22 mouse cellular contexts compared by ENCODE assay signal in genomic region chr4:133155006-133155405, GRCm38 (mm10). TPM values are rescaled to one million over a fixed set of nuclear protein-coding genes. Genes with fewer than 3 reads are reported as not detected.
DNase-seq lines count a peak whose midpoint lies in the region; ATAC-seq and TF ChIP-seq lines count a peak whose summit lies in the region.
"Had no signal": no experiment of that assay in that cellular context is flagged by ENCODE, and none has a peak within 500 bp of the region (broad histone marks: within the 10 kb centered on the region; RNA-seq: fewer than 3 reads in every experiment).

No protein-coding gene starts in this region.

- 90% methylated on average over 5 of the region's 5 CpGs for WGBS in hindbrain, embryonic 16.5 days

- no peaks in the 10 kb centered on the region for H3K27me3 ChIP-seq in hindbrain, embryonic 16.5 days (replicated peaks; ENCODE audit: control insufficient read depth, insufficient read depth, low read length)
- H3K27me3 ChIP-seq: embryonic facial prominence, embryonic 12.5 days; forebrain, embryonic 13.5 days; forebrain, embryonic 15.5 days; Patski had no signal

- no peaks in the 10 kb centered on the region for H3K4me1 ChIP-seq in hindbrain, embryonic 16.5 days (ENCODE audit: control insufficient read depth, insufficient read depth, low read depth, low read length)
- H3K4me1 ChIP-seq: embryonic facial prominence, embryonic 12.5 days had no signal

- peak; percentile 73 to 81 for DNase-seq in adrenal gland, adult (ENCODE audit: inconsistent age in 2 of 2, low spot score in 1 of 2)
- no peak for DNase-seq in adrenal gland, adult 8-10 months
- peak; percentile 38 for DNase-seq in adrenal gland, postnatal 14 days
- DNase-seq in adrenal gland, postnatal 25 days, result no peak
- DNase-seq in gastrocnemius, adult 2 months, result no peak
- DNase-seq in gastrocnemius, postnatal 25 days, result no peak
- DNase-seq in 416B (ENCODE audit: low read depth), result peak; percentile 22
- DNase-seq: cerebellum, adult 11-12 months; cerebellum, adult 2 months; cerebellum, adult 9-10 months; cerebellum, postnatal 10 days; cerebellum, postnatal 25 days; forebrain, postnatal 0 days had no signal

- peak overlapping the region; percentile 41 for H3K27ac ChIP-seq in gastrocnemius, adult 2 months
- no peak overlapping the region for H3K27ac ChIP-seq in hindbrain, embryonic 16.5 days (ENCODE audit: low read depth, low read length)
- H3K27ac ChIP-seq: embryonic facial prominence, embryonic 10.5 days; embryonic facial prominence, embryonic 12.5 days; forebrain, embryonic 13.5 days; forebrain, embryonic 15.5 days had no signal

- no peak overlapping the region for H3K4me2 ChIP-seq in hindbrain, embryonic 16.5 days (ENCODE audit: low read length)
- H3K4me2 ChIP-seq: embryonic facial prominence, embryonic 12.5 days; forebrain, embryonic 13.5 days; forebrain, embryonic 15.5 days had no signal

- TF ChIP-seq CTCF in gastrocnemius, adult 2 months (IDR thresholded peaks at IDR 0.05), result no peak

- intact Hi-C loops in gastrocnemius, adult 2 months (cut with DNase I), result no loop called here

- H3K9me3 ChIP-seq in hindbrain, embryonic 16.5 days (ENCODE audit: control insufficient read depth, low read length), result no peaks in the 10 kb centered on the region
- H3K9me3 ChIP-seq: embryonic facial prominence, embryonic 10.5 days; embryonic facial prominence, embryonic 12.5 days; forebrain, embryonic 13.5 days; forebrain, embryonic 15.5 days had no signal

- no peaks in the 10 kb centered on the region for H3K36me3 ChIP-seq in hindbrain, embryonic 16.5 days (ENCODE audit: control insufficient read depth, insufficient read depth, low read length)
- H3K36me3 ChIP-seq: embryonic facial prominence, embryonic 12.5 days; forebrain, embryonic 15.5 days had no signal

- ATAC-seq in hindbrain, embryonic 16.5 days, result no peak
- ATAC-seq: activated CD4-positive, CD25-positive, alpha-beta regulatory T cell, adult 4 months; forebrain, embryonic 13.5 days; forebrain, embryonic 15.5 days; forebrain, postnatal 0 days; Patski had no signal

- no peak overlapping the region for H3K4me3 ChIP-seq in gastrocnemius, adult 2 months
- H3K4me3 ChIP-seq in hindbrain, embryonic 16.5 days (ENCODE audit: low read length), result no peak overlapping the region
- H3K4me3 ChIP-seq: embryonic facial prominence, embryonic 10.5 days; embryonic facial prominence, embryonic 12.5 days; forebrain, embryonic 13.5 days; forebrain, embryonic 15.5 days had no signal

- H3K9ac ChIP-seq in hindbrain, embryonic 16.5 days (ENCODE audit: low read depth, low read length), result no peak overlapping the region
- H3K9ac ChIP-seq: embryonic facial prominence, embryonic 12.5 days; forebrain, embryonic 13.5 days; forebrain, embryonic 15.5 days; forebrain, postnatal 0 days had no signal

RNA-seq across cellular contexts. Expression of gene Wasf2, which starts 24.7 kb away (rescaled TPM):
- 100 to 1,000 TPM; 105 to 158 (median 133) TPM for total RNA-seq in adrenal gland, adult 8-10 months (2022)
- total RNA-seq in adrenal gland, postnatal 14 days (2021), result 117 and 150 TPM in 2 replicates
- 107 and 137 TPM in 2 replicates for total RNA-seq in adrenal gland, postnatal 25 days (2021)
- 10 to 100 TPM; 34.9 to 35.6 TPM for total RNA-seq in gastrocnemius, adult 2 months (2021)
- total RNA-seq in gastrocnemius, postnatal 25 days (2021), result 10 to 100 TPM; 33.8 to 39.7 TPM
- polyA plus RNA-seq in hindbrain, embryonic 16.5 days (2015; fragmentation: Nextera tagmentation; extraction: Ambion mirVana), result 22.7 and 23.2 TPM in 2 replicates

RNA-seq across cellular contexts. Expression of gene Cd164l2, which starts 56.9 kb away (rescaled TPM):
- 1 to 10 TPM in 2 of 4 experiments, under 1 TPM in 2; 0.86 to 1.8 (median 1.4) TPM for total RNA-seq in adrenal gland, adult 8-10 months (2022)
- 2.4 and 5.0 TPM in 2 replicates for total RNA-seq in adrenal gland, postnatal 14 days (2021)
- total RNA-seq in adrenal gland, postnatal 25 days (2021), result 1.4 and 1.5 TPM in 2 replicates
- total RNA-seq in gastrocnemius, adult 2 months (2021), result under 1 TPM in 1 of 2 experiments, not detected in 1; 0.26 TPM
- not detected for total RNA-seq in gastrocnemius, postnatal 25 days (2021)
- 5.6 and 8.3 TPM in 2 replicates for polyA plus RNA-seq in hindbrain, embryonic 16.5 days (2015; fragmentation: Nextera tagmentation; extraction: Ambion mirVana)
- total RNA-seq: MEL had no signal
- polyA plus RNA-seq: activated CD4-positive, CD25-positive, alpha-beta regulatory T cell, adult 4 months; forebrain, embryonic 11.5 days had no signal

RNA-seq across cellular contexts. Expression of gene Gpr3, which starts 57.3 kb away (rescaled TPM):
- total RNA-seq in adrenal gland, adult 8-10 months (2022), result under 1 TPM in 1 of 4 experiments, not detected in 3; 0.66 TPM
- total RNA-seq in adrenal gland, postnatal 14 days (2021), result 0.19 TPM in 2 replicates
- total RNA-seq in adrenal gland, postnatal 25 days (2021), result not detected in 2 replicates
- not detected for total RNA-seq in gastrocnemius, adult 2 months (2021)
- not detected for total RNA-seq in gastrocnemius, postnatal 25 days (2021)
- polyA plus RNA-seq in hindbrain, embryonic 16.5 days (2015; fragmentation: Nextera tagmentation; extraction: Ambion mirVana), result 2.5 TPM in 2 replicates
- polyA plus RNA-seq: activated CD4-positive, CD25-positive, alpha-beta regulatory T cell, adult 4 months; embryonic facial prominence, embryonic 12.5 days had no signal

Comparison
In these comparisons a context has a peak if more than half of its experiments do, and no peak if none do; other contexts are left out.
1. DNase-seq: peak in adrenal gland, adult (2 of 2), adrenal gland, postnatal 14 days (single experiment) and 416B (single experiment); none in adrenal gland, adult 8-10 months (single experiment), adrenal gland, postnatal 25 days (single experiment), gastrocnemius, adult 2 months (single experiment) and gastrocnemius, postnatal 25 days (single experiment).